Mouse (Mus musculus) heart, postnatal 10 days (tissue): ENCODE data around the gene Cdc42se2. TPM values are rescaled to one million over a fixed set of nuclear protein-coding genes. Genes with fewer than 3 reads are reported as not detected.

Experiments used
- DNase-seq, 2 experiments: peaks; one replicate each; pipeline ENCODE4 v3.0.0; 2021
- intact Hi-C: fragments of 180-260 bp; cut with DNase I; formaldehyde crosslinking; loops from one replicate; pipeline ENCODE4 v1.15.1; 2025
- total RNA-seq, 2 experiments: library from RNA; stranded (reverse); gene quantifications; 2 replicates each; pipeline ENCODE4 v1.2.3; 2021

The Cdc42se2 gene
- total RNA-seq, 2 experiments from 2014 or later = 35.9 to 36.9 TPM

- DNase-seq = no peak
- intact Hi-C loops = no loop called here
Measured at GRCm38 (mm10) chr11:54718601-54719000, 68.9 kb downstream of the Cdc42se2 start.

- intact Hi-C loops = no loop called here
- DNase-seq = no peak
Measured at GRCm38 (mm10) chr11:54717893-54718292, 69.6 kb downstream of the Cdc42se2 start.

GRCm38 (mm10) chr11:54712849-54713248 lies 74.6 kb downstream of the Cdc42se2 start:
- intact Hi-C loops = no loop called here

GRCm38 (mm10) chr11:54710512-54711293 lies 76.8 kb downstream of the Cdc42se2 start:
- DNase-seq = peak in 1 of 2 experiments; percentile 16
- intact Hi-C loops = no loop called here

More at GRCm38 (mm10) chr11:54712849-54713248, 74.6 kb downstream of the Cdc42se2 start:
- DNase-seq = no peak

- intact Hi-C loops = loop anchor here (5.0 kb wide), 1 partner anchor 68 kb away; no protein-coding TSS in a partner anchor
Measured at GRCm38 (mm10) chr11:54709645-54710044, 77.8 kb downstream of the Cdc42se2 start.

GRCm38 (mm10) chr11:54708153-54708552 lies 79.3 kb downstream of the Cdc42se2 start:
- no peak for DNase-seq
- intact Hi-C loops = loop anchor here (5.0 kb wide), 1 partner anchor 69 kb away; no protein-coding TSS in a partner anchor

More at GRCm38 (mm10) chr11:54709645-54710044, 77.8 kb downstream of the Cdc42se2 start:
- no peak for DNase-seq

GRCm38 (mm10) chr11:54703306-54703705 lies 84.2 kb downstream of the Cdc42se2 start:
- peak; percentile 82 to 89 for DNase-seq
- intact Hi-C loops = loop anchor here (1.0 to 5.0 kb wide), 2 partner anchors 160 to 224 kb away; no protein-coding TSS in a partner anchor

- intact Hi-C loops = loop anchor here (5.0 kb wide), 1 partner anchor 225 kb away; no protein-coding TSS in a partner anchor
- DNase-seq = no peak
Measured at GRCm38 (mm10) chr11:54701848-54702247, 85.6 kb downstream of the Cdc42se2 start.

- intact Hi-C loops = loop anchor here (5.0 kb wide), 1 partner anchor 227 kb away; no protein-coding TSS in a partner anchor
- no peak for DNase-seq
Measured at GRCm38 (mm10) chr11:54699972-54700371, 87.5 kb downstream of the Cdc42se2 start.

- intact Hi-C loops = no loop called here
- no peak for DNase-seq
Measured at GRCm38 (mm10) chr11:54698636-54699035, 88.8 kb downstream of the Cdc42se2 start.

GRCm38 (mm10) chr11:54697611-54698010 lies 89.9 kb downstream of the Cdc42se2 start:
- intact Hi-C loops = no loop called here

GRCm38 (mm10) chr11:54695951-54696350 lies 91.5 kb downstream of the Cdc42se2 start:
- intact Hi-C loops = no loop called here
- peak; percentile 37 to 49 for DNase-seq

More at GRCm38 (mm10) chr11:54697611-54698010, 89.9 kb downstream of the Cdc42se2 start:
- DNase-seq = no peak

- no peak for DNase-seq
- intact Hi-C loops = no loop called here
Measured at GRCm38 (mm10) chr11:54694291-54694690, 93.2 kb downstream of the Cdc42se2 start.

- intact Hi-C loops = no loop called here
- DNase-seq = no peak
Measured at GRCm38 (mm10) chr11:54693696-54694095, 93.8 kb downstream of the Cdc42se2 start.

GRCm38 (mm10) chr11:54691179-54691578 lies 96.3 kb downstream of the Cdc42se2 start:
- intact Hi-C loops = no loop called here
- DNase-seq = peak; percentile 54 to 59

GRCm38 (mm10) chr11:54690171-54690570 lies 97.3 kb downstream of the Cdc42se2 start:
- intact Hi-C loops = no loop called here
- DNase-seq = no peak

GRCm38 (mm10) chr11:54684831-54685230 lies 102.6 kb downstream of the Cdc42se2 start:
- DNase-seq = peak; percentile 16 to 32
- intact Hi-C loops = no loop called here

- no peak for DNase-seq
- intact Hi-C loops = no loop called here
Measured at GRCm38 (mm10) chr11:54679141-54679540, 108.3 kb downstream of the Cdc42se2 start.

GRCm38 (mm10) chr11:54675792-54676489 lies 111.5 kb downstream of the Cdc42se2 start:
- intact Hi-C loops = no loop called here
- DNase-seq = no peak

GRCm38 (mm10) chr11:54673575-54674298 lies 113.7 kb downstream of the Cdc42se2 start:
- no peak for DNase-seq
- intact Hi-C loops = no loop called here
